Mouse (Mus musculus) forebrain, embryonic 12.5 days (tissue): ENCODE results near the gene Cog7. TPM values are rescaled to one million over a fixed set of nuclear protein-coding genes. Genes with fewer than 3 reads are reported as not detected.

Source experiments
- polyA plus RNA-seq: library from polyadenylated mRNA; unstranded; fragments of >200 nt; fragmentation: Nextera tagmentation; extraction: Ambion mirVana; gene quantifications from 2 replicates; pipeline ENCODE4 v1.2.1, GENCODE M21; 2016

The Cog7 gene
- polyA plus RNA-seq, 1 experiment from 2014 or later, result 21.9 TPM

Other genes starting within 250 kb of the Cog7 start
- not detected in 2 replicates for gene Scnn1g, start 247.2 kb downstream of the Cog7 start, polyA plus RNA-seq
- 0.17 TPM in 1 of 2 replicates, not detected in the other for gene Scnn1b, start 116.7 kb downstream of the Cog7 start, polyA plus RNA-seq
- gene Gga2, start 39.5 kb upstream of the Cog7 start, polyA plus RNA-seq, result 72.5 and 73.7 TPM in 2 replicates
- 78.9 and 83.5 TPM in 2 replicates for gene Ubfd1, start 85.5 kb upstream of the Cog7 start, polyA plus RNA-seq
- 15.0 and 16.1 TPM in 2 replicates for gene Ears2, start 85.6 kb upstream of the Cog7 start, polyA plus RNA-seq
- gene Ndufab1, start 120.2 kb upstream of the Cog7 start, polyA plus RNA-seq, result 572 and 610 TPM in 2 replicates
- 20.4 and 22.2 TPM in 2 replicates for gene Palb2, start 151.3 kb upstream of the Cog7 start, polyA plus RNA-seq
- 121 and 125 TPM in 2 replicates for gene Dctn5, start 151.3 kb upstream of the Cog7 start, polyA plus RNA-seq
- 158 and 171 TPM in 2 replicates for gene Plk1, start 177.7 kb upstream of the Cog7 start, polyA plus RNA-seq
- 0.24 and 0.32 TPM in 2 replicates for gene Ern2, start 204.5 kb upstream of the Cog7 start, polyA plus RNA-seq
- gene Chp2, start 237.8 kb upstream of the Cog7 start, polyA plus RNA-seq, result 0.29 and 0.67 TPM in 2 replicates